Mouse (Mus musculus): Measurements from ENCODE around the gene Mroh8. TPM values are rescaled to one million over a fixed set of nuclear protein-coding genes. Genes with fewer than 3 reads are reported as not detected.

The Mroh8 gene
- total RNA-seq, 1 experiment = 0.58 TPM

GRCm38 (mm10) chr2:157261930-157262329 is 17.4 kb downstream of the Mroh8 start:
- peaks cover 0 to 2% of the 10 kb centered on the region in 2 experiments; a peak in 1 of 4 replicates for H3K4me1 ChIP-seq (ENCODE audit: control insufficient read depth in 2 of 2, insufficient read depth in 2 of 2, low read length in 2 of 2, poor library complexity in 1 of 2)
- no peak overlapping the region for H3K4me3 ChIP-seq (ENCODE audit: insufficient read depth in 1 of 2, low read depth in 1 of 2, low read length in 2 of 2, poor library complexity in 1 of 2, severe bottlenecking in 1 of 2)
- in situ Hi-C loops (cut with MboI; ENCODE audit: low sequenced_read_pairs in 2 of 2, unreplicated experiment in 2 of 2) = no loop called here
- no peak for DNase-seq (ENCODE audit: low read depth, low spot score)
- H3K9ac ChIP-seq (ENCODE audit: insufficient read depth, low read depth, low read length, poor library complexity, severe bottlenecking) = no peak overlapping the region
- TF ChIP-seq HCFC1 (IDR thresholded peaks at IDR 0.05; ENCODE audit: borderline replicate concordance, insufficient read depth, low read length) (no peak), ZNF384 (IDR thresholded peaks at IDR 0.05; ENCODE audit: low read depth, low read length) (no peak), ZC3H11A (IDR thresholded peaks at IDR 0.05; ENCODE audit: borderline replicate concordance, low read depth, low read length) (no peak), MAFK (IDR thresholded peaks at IDR 0.05; ENCODE audit: insufficient read depth, low read depth, low read length) (no peak), CHD2 (IDR thresholded peaks at IDR 0.05; ENCODE audit: low read depth, low read length) (no peak)
- no peak overlapping the region for H3K27ac ChIP-seq (ENCODE audit: insufficient read depth, low read depth, low read length, poor library complexity, severe bottlenecking)
- no peaks in the 10 kb centered on the region for H3K9me3 ChIP-seq (ENCODE audit: control insufficient read depth, insufficient read depth, low read depth, low read length)
- no peaks in the 10 kb centered on the region for H3K36me3 ChIP-seq (ENCODE audit: control insufficient read depth, insufficient read depth, low read length, poor library complexity, severe bottlenecking)

GRCm38 (mm10) chr2:157259720-157260119 is 19.6 kb downstream of the Mroh8 start:
- Histone ChIP-seq H3K9ac (ENCODE audit: insufficient read depth, low read depth, low read length, poor library complexity, severe bottlenecking) (no peak overlapping the region), H3K4me3 (ENCODE audit: insufficient read depth in 1 of 2, low read depth in 1 of 2, low read length in 2 of 2, poor library complexity in 1 of 2, severe bottlenecking in 1 of 2) (no peak overlapping the region), H3K36me3 (ENCODE audit: control insufficient read depth, insufficient read depth, low read length, poor library complexity, severe bottlenecking) (no peaks in the 10 kb centered on the region), H3K9me3 (ENCODE audit: control insufficient read depth, insufficient read depth, low read depth, low read length) (no peaks in the 10 kb centered on the region), H3K27ac (ENCODE audit: insufficient read depth, low read depth, low read length, poor library complexity, severe bottlenecking) (no peak overlapping the region), H3K4me1 (ENCODE audit: control insufficient read depth in 2 of 2, insufficient read depth in 2 of 2, low read length in 2 of 2, poor library complexity in 1 of 2) (peaks cover 0 to 4% of the 10 kb centered on the region in 2 experiments; a peak in 1 of 4 replicates)
- in situ Hi-C loops (cut with MboI; ENCODE audit: low sequenced_read_pairs in 2 of 2, unreplicated experiment in 2 of 2) = no loop called here
- TF ChIP-seq ZNF384 (IDR thresholded peaks at IDR 0.05; ENCODE audit: low read depth, low read length) (no peak), ZC3H11A (IDR thresholded peaks at IDR 0.05; ENCODE audit: borderline replicate concordance, low read depth, low read length) (peak; percentile 70; the same call in 1 of the 2 replicates)
- peak; percentile 72 for DNase-seq (ENCODE audit: low read depth, low spot score)

- no peaks in the 10 kb centered on the region for H3K36me3 ChIP-seq (ENCODE audit: control insufficient read depth, insufficient read depth, low read length, poor library complexity, severe bottlenecking)
- peaks cover 8 to 19% of the 10 kb centered on the region in 2 experiments for H3K4me1 ChIP-seq (ENCODE audit: control insufficient read depth in 2 of 2, insufficient read depth in 2 of 2, low read length in 2 of 2, poor library complexity in 1 of 2)
- peak; percentile 69 for DNase-seq (ENCODE audit: low read depth, low spot score)
- no peak overlapping the region for H3K9ac ChIP-seq (ENCODE audit: insufficient read depth, low read depth, low read length, poor library complexity, severe bottlenecking)
- no peak overlapping the region for H3K4me3 ChIP-seq (ENCODE audit: insufficient read depth in 1 of 2, low read depth in 1 of 2, low read length in 2 of 2, poor library complexity in 1 of 2, severe bottlenecking in 1 of 2)
- peak overlapping the region; percentile 55; the same call in 1 of the 2 replicates for H3K27ac ChIP-seq (ENCODE audit: insufficient read depth, low read depth, low read length, poor library complexity, severe bottlenecking)
- in situ Hi-C loops (cut with MboI; ENCODE audit: low sequenced_read_pairs in 2 of 2, unreplicated experiment in 2 of 2) = no loop called here
- H3K9me3 ChIP-seq (ENCODE audit: control insufficient read depth, insufficient read depth, low read depth, low read length) = no peaks in the 10 kb centered on the region
- TF ChIP-seq HCFC1 (IDR thresholded peaks at IDR 0.05; ENCODE audit: borderline replicate concordance, insufficient read depth, low read length) (no peak), ZC3H11A (IDR thresholded peaks at IDR 0.05; ENCODE audit: borderline replicate concordance, low read depth, low read length) (no peak), ZNF384 (IDR thresholded peaks at IDR 0.05; ENCODE audit: low read depth, low read length) (no peak), CHD2 (IDR thresholded peaks at IDR 0.05; ENCODE audit: low read depth, low read length) (no peak), MAFK (IDR thresholded peaks at IDR 0.05; ENCODE audit: insufficient read depth, low read depth, low read length) (no peak)
Measured at GRCm38 (mm10) chr2:157248111-157248510, 31.2 kb downstream of the Mroh8 start.

GRCm38 (mm10) chr2:157245603-157246002 is 33.7 kb downstream of the Mroh8 start:
- in situ Hi-C loops (cut with MboI; ENCODE audit: low sequenced_read_pairs in 2 of 2, unreplicated experiment in 2 of 2) = no loop called here
- Histone ChIP-seq H3K27ac (ENCODE audit: insufficient read depth, low read depth, low read length, poor library complexity, severe bottlenecking) (no peak overlapping the region), H3K36me3 (ENCODE audit: control insufficient read depth, insufficient read depth, low read length, poor library complexity, severe bottlenecking) (no peaks in the 10 kb centered on the region), H3K9ac (ENCODE audit: insufficient read depth, low read depth, low read length, poor library complexity, severe bottlenecking) (no peak overlapping the region), H3K4me1 (ENCODE audit: control insufficient read depth in 2 of 2, insufficient read depth in 2 of 2, low read length in 2 of 2, poor library complexity in 1 of 2) (peaks cover 8 to 19% of the 10 kb centered on the region in 2 experiments), H3K4me3 (ENCODE audit: insufficient read depth in 1 of 2, low read depth in 1 of 2, low read length in 2 of 2, poor library complexity in 1 of 2, severe bottlenecking in 1 of 2) (no peak overlapping the region), H3K9me3 (ENCODE audit: control insufficient read depth, insufficient read depth, low read depth, low read length) (no peaks in the 10 kb centered on the region)
- DNase-seq (ENCODE audit: low read depth, low spot score) = no peak
- no peak for TF ChIP-seq CHD2 (IDR thresholded peaks at IDR 0.05; ENCODE audit: low read depth, low read length)
- TF ChIP-seq HCFC1 (IDR thresholded peaks at IDR 0.05; ENCODE audit: borderline replicate concordance, insufficient read depth, low read length) = peak; percentile 87
- no peak for TF ChIP-seq ZC3H11A (IDR thresholded peaks at IDR 0.05; ENCODE audit: borderline replicate concordance, low read depth, low read length)
- TF ChIP-seq ZNF384 (IDR thresholded peaks at IDR 0.05; ENCODE audit: low read depth, low read length) = no peak
- no peak for TF ChIP-seq MAFK (IDR thresholded peaks at IDR 0.05; ENCODE audit: insufficient read depth, low read depth, low read length)

GRCm38 (mm10) chr2:157245001-157245400 is 34.3 kb downstream of the Mroh8 start:
- H3K9me3 ChIP-seq (ENCODE audit: control insufficient read depth, insufficient read depth, low read depth, low read length) = no peaks in the 10 kb centered on the region
- in situ Hi-C loops (cut with MboI; ENCODE audit: low sequenced_read_pairs in 2 of 2, unreplicated experiment in 2 of 2) = no loop called here
- no peaks in the 10 kb centered on the region for H3K36me3 ChIP-seq (ENCODE audit: control insufficient read depth, insufficient read depth, low read length, poor library complexity, severe bottlenecking)
- peaks cover 8 to 17% of the 10 kb centered on the region in 2 experiments for H3K4me1 ChIP-seq (ENCODE audit: control insufficient read depth in 2 of 2, insufficient read depth in 2 of 2, low read length in 2 of 2, poor library complexity in 1 of 2)
- no peak for DNase-seq (ENCODE audit: low read depth, low spot score)
- H3K4me3 ChIP-seq (ENCODE audit: insufficient read depth in 1 of 2, low read depth in 1 of 2, low read length in 2 of 2, poor library complexity in 1 of 2, severe bottlenecking in 1 of 2) = no peak overlapping the region
- H3K27ac ChIP-seq (ENCODE audit: insufficient read depth, low read depth, low read length, poor library complexity, severe bottlenecking) = no peak overlapping the region
- no peak overlapping the region for H3K9ac ChIP-seq (ENCODE audit: insufficient read depth, low read depth, low read length, poor library complexity, severe bottlenecking)
- no peak for TF ChIP-seq MAFK (IDR thresholded peaks at IDR 0.05; ENCODE audit: insufficient read depth, low read depth, low read length)
- TF ChIP-seq ZC3H11A (IDR thresholded peaks at IDR 0.05; ENCODE audit: borderline replicate concordance, low read depth, low read length) = no peak
- no peak for TF ChIP-seq CHD2 (IDR thresholded peaks at IDR 0.05; ENCODE audit: low read depth, low read length)

Measured in ES-E14 (cell line).